Mouse (Mus musculus) kidney, postnatal 14 days (tissue): ENCODE measurements around the gene Akap13.

Experiments
- DNase-seq: peaks from one replicate; pipeline ENCODE4 v3.0.0; 2022; ENCODE audit warnings: mixed read lengths

Gene Akap13

GRCm38 (mm10) chr7:75802887-75803286 is 347.6 kb downstream of the Akap13 start:
- no peak for DNase-seq
